Mouse (Mus musculus) layer of hippocampus, adult 18-20 months (tissue): ENCODE measurements around the gene Pomgnt1. TPM values are rescaled to one million over a fixed set of nuclear protein-coding genes. Genes with fewer than 3 reads are reported as not detected.

Experiments
- DNase-seq, 2 experiments: peaks; one replicate each; pipeline ENCODE4 v3.0.0; 2022; ENCODE audit warnings: low spot score in 2 of 2
- long read RNA-seq: library from polyadenylated mRNA; stranded (forward); transcript quantifications from one replicate; pipeline ENCODE4 v2.0.0, GENCODE M21; 2021
- total RNA-seq, 2 experiments: library from RNA; stranded (reverse); gene quantifications; 2 replicates each; pipeline ENCODE4 v1.2.3; 2021

Gene Pomgnt1
- total RNA-seq, result 10 to 100 TPM; 67.5 to 68.1 TPM
- long read RNA-seq, transcript Pomgnt1-203 (22 exons, 2,719 nt), result major isoform, 132 of 178 reads
- long read RNA-seq, partial matches to known transcripts, result 7 of 178 reads
- long read RNA-seq, other reads (novel, unspliced or antisense), result 37 of 178 reads

DNA sequence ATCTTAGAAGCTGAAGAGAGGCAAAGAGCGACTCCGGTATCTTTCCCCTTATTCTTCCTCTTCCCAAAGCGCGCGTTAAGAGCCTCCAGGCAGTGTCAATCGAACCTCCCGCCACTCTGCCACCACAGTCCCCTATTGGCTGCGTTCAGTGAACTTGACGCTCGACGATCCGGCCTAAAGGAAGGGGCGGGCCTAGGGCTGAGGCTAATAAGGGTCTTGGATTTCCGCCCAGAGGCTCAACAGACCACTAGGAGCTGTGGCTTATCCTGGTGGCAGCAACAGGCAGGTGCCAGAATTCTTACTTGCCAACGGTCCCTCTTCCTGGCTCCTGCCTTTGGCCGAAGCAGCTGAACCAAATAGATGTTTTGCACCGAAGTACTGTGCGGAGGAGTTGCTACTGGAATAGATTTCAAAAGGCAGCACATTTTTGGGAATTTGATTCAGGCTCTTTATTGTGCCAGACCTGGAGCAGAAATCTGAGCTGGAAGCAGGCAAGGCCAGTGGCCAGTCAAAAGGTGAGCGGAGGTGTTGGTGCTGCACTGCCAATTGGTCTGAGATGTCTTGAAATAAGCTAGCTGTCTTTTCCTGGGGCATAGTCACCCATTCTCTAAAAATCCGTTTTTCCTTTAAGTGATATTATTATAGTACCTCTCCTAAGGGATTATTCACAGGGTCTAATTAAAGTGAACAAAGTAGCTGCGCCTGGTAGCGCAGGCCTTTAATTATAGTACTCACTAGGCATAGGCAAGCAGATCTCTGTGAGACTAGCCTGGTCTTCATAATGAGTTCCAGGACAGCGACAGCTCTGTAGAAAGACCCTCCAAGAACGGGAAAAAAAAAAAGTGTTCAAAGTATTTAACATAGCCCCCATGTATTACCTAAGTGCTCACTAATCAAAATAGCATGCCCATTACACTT, at the start of gene Pomgnt1, which contains the start of gene Rad54l:
Pomgnt1 (plus strand) TSS at position 239 of the 918 bp plus-strand sequence.
Rad54l (minus strand) TSS at position 89 of the 918 bp plus-strand sequence.
- peak; percentile 72 to 78 for DNase-seq

DNA sequence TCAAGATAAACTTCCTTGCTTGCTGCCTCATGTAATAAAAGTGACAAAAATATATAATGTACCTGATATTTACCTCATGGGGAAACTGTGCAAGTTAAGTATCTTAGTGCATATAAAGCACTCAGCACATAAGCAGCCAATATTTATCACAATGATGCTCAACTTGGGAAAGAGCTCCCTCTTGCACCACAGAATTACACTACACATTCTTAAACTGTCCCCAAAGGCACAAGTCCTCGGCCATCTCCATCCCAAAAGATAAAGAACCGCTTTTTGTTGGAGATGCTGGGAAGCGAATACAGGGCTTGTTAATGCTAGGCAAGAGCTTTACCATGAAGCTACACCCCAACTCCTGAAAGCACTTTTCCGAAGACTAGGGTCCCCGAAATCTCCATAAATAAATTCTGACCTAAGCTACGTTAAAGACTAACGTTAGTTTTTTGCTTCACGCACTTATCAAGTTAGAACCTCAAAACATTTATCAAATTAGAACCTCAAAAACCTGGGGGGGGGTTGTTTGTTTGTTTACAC, 49.4 kb upstream of the Pomgnt1 start:
- peak in 1 of 2 experiments; percentile 28 for DNase-seq

DNA sequence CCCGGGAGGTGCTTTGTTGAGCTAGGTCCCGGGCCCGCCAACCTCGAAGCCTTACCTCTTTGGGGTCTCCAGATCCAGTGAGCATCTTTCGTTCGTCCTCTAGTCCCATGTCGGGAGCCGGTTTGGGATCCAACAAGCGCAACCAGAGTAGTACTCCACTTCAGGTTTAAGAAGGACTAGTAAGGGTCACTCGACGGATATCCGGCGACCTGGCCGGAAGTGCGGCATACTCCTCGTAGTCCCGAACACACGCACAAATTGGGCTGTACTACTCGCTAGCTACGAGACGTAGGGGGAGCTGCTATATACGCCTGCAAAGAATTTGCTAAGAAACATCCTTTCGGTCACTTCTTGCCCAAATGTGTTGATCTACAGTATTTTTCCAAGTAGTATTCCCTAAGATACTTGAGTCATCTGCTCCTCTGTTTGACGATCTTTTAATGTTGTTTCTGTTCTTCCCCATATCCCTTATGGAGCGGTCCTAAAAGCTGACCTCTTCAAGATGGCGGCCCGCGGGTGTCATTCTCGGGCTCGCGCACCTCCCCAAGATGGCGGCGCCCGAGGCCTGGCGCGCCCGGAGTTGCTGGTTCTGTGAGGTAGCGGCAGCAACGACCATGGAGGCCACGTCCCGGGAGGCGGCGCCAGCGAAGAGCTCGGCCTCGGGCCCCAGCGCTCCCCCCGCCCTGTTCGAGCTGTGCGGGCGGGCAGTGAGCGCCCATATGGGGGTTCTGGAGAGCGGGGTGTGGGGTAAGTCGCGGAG, 48.6 kb upstream of the Pomgnt1 start, which contains the start of the genes Uqcrh and Lrrc41:
Uqcrh (minus strand) TSS at position 211 of the 760 bp plus-strand sequence.
Lrrc41 (plus strand) TSS at position 409 of the 760 bp plus-strand sequence.
- DNase-seq, result peak; percentile 94 to 98

DNA sequence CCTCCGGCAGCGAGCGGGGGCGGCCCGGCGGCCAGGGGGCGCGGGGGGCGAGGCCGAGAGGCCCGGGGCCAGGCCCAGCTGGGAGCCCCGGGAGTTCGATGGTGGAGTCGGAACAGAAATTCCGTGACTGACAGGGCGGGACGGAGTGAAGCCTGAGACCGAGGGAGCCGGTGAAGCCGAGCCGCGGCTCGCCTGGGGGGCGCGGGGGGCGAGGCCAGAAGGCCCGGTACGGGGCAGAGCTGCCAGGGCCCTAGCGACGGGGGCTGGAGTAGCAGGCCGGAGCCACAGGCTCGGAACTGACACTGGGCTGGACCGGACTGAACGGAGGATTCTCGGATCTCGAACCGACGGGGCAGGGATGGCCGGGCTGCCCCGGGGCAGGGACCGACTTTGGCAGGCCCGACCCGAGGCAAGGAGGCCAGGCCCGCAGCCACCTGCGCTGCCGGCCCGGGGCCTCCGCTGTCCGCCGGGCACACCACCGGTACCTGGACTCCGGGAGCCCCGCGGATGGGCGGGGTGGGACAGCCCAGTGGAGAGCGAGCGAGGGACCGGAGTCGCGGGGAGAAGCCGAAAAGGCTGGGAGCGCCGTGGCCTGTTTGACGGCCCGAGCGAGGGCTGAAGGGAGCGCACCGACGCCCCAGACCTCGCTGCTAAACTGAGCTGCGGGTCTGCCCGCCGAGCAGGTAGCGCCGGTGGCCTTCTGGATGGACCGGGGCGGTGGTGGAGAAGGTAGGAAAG, 47.8 kb upstream of the Pomgnt1 start:
- peak in 1 of 2 experiments; percentile 57 for DNase-seq

DNA sequence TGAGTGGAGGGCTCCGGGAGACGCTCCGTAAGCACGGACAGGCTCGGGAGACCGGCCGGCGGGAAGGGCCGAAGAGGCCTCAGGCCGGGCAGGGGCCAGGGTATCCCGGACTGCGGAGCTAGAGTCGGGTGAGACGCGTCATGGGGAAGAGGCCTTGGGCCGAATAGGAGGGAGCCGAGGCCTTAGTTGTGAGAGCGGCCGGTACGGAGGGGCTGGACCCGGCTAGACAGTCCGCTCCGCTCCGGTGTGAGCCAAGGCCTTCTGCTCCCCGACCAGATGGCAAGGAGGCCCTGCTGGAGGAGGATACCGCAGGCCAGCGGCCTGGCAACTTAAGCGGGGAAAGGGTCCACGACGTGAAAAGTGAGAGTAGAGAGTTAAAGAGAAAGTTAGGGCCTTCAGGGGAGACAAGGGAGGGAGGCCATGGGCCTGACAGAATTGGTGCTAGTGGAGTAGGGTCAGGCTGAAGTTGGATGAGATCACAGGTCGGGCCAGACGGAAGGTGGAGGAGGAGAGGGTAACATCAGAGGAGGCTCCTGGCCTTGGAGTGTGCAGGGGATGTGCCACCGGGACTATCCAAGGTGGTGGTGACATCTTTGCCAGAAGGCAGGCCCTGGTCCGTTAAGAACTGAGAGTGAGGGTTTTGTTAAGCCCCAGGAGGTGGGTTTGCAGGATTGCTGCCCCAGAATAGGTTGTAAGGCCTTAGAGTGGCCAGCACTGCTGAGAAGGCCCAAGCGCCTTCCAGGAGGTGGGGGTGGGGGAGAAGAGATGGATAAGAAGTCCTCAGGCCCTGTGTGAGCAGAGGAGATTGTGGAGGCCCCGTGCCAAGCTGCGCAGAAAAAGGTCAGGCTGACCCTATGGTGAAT, 47.0 kb upstream of the Pomgnt1 start:
- peak in 1 of 2 experiments; percentile 18 for DNase-seq

DNA sequence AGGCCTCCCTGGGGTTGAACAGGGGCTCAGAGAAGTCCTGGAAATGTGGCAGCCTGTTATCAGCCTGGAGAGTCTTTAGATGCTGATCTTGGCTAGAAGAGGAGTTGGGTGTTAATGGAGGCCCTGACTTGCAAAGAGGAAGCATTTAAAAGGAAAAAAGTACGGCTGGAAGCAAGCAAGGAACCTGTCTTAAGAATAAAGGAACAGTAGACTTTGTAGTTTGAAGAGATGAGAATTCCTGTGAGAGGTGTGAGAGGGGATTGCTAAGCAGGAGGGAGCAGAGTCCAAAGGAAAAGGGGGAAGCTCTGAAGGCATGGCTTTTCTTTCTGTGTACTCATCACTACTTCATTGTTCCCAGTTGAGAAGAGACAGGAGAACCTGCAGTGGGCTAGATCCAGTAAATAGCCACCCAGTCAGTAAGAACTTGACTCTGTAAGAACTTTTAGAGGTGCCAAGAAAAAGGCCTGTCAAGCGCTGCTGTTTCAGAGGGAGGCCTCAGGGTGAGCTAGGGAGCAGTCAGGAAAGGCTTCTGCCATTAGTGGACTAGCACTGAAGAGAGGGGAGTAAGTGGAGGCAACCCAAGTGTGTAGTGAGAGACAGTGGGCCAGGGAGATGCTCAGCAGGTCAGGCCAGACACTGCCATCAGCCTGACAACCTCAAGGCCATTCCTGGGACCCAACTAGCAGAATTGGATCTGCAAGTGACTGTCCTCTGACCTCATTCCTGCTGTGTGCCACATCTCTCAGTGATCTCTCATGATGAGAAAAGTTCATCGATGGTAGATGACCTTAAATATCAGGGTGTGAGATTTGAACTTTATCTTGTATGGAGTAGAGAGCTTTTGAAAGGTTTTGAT, 46.2 kb upstream of the Pomgnt1 start:
- no peak for DNase-seq

DNA sequence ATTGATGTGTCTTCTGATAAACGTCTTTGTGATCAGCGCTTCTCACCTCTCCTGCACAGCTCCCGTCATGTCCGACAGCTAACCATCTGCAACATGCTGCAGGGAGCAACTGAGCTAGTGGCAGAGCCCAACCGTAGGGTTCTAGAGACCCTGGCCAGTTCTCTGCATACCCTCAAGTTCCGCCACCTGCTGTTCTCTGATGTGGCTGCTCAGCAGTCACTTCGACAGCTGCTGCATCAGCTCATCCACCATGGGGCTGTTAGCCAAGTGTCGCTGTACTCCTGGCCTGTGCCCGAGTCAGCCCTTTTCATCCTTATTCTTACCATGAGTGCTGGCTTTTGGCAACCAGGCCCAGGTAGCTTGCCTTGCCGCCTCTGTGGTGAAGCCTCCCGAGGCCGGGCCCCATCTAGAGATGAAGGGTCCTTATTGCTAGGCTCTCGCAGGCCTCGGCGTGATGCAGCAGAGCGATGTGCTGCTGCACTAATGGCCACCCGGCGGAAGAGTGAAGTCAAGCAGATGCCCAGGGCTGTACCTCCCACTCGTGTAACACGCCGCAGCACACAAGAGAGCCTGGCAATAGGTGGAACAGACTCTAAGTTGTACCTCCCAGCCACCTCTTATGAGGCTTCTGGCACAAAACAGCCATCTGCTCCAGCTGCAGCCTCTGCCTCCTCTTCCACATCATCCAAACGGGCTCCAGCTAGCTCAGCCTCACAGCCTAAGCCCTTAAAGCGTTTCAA, 35.0 kb upstream of the Pomgnt1 start:
- peak in 1 of 2 experiments; percentile 17 for DNase-seq

DNA sequence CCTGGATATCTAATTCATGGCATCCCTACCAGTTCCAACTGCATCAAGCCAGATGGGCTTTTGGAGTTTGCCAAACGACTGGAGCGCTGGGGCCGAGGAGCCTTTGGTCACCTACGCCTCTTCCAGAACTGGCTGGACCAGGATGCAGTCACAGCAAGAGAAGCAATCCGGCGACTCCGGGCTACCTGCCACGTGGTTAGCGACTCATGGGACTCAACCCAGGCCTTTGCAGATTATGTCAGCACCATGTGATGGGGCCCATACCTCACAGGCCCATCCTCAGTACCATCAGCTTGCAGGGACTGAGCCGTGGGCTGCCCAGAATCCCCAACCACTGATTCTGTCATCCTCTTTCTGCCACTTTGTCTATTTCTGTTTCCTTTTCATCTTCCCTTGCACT, 27.3 kb upstream of the Pomgnt1 start:
- DNase-seq, result no peak

DNA sequence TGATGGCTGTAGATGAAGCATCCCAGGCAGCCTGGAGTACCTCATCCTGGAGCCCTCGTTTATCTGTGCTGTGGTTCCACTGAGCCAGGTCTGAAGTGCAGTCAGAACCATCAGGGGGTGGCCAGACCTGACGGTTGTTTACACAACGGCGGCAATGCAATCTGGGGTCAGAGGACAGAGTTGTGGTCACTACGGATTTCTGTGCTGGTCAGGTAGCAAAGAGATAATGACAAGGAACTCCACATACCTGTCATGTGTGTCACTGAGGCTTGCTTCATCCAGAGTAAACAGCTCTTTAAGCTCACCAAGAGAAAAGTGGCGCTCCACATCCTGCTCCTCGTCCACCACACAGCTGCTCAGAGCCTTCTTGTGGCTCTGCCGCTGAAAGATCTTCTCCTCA, 26.4 kb upstream of the Pomgnt1 start:
- no peak for DNase-seq

DNA sequence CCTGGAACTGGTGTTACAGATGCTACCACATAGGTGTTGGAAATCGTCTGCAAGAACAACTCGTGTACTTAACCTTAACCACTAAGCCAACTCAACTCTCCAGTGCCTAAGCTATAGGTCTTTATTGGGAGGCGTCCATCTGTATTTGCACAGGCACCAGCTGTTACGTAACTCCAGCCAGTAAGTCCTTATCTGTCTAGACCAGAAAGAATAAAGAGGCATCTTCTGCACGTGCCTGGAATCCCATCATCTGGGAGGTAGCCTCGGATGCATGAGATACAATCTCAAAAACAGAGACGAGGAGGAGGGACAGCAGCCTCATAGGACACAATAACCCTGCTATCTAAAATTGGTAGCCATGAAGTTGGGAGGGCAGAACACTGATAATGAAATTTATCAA, 22.7 kb upstream of the Pomgnt1 start:
- DNase-seq, result no peak

DNA sequence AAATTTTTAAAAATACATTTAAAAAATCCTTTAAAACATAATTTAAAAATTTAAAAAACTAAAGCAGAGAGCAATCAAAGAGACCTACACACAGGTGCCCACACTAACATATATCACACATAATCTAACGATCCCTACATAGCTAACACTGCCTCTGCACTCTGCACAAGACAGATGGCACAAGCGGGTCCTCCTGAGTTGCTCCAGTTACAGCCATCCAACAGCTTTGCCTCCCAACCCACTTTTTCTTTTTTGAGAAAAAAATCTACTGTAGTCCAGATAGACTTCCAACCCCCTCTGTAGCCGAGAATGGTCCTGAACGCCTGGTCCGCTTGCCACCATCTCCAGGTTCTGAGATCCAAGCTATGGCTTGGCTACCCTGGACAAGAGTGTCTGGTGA, 18.4 kb upstream of the Pomgnt1 start:
- DNase-seq, result no peak

DNA sequence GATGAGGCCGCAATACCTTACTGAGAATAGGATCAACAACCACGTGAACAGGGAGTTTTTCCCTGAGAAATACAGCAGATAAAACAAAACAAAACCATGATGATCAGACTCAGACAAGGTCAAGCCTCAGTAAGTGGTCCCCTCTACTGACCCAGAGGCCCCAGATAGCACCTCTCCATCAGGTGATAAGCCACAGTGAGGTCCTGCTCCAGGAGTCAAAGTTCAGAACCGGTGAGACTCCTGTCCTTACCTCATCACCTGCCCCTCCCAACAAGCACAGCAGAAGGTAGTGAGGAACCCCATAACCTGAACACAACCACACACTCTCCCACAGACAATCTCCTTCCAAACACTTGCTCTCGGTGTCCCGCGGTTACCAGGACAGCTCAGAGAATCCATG, 12.9 kb upstream of the Pomgnt1 start:
- no peak for DNase-seq

DNA sequence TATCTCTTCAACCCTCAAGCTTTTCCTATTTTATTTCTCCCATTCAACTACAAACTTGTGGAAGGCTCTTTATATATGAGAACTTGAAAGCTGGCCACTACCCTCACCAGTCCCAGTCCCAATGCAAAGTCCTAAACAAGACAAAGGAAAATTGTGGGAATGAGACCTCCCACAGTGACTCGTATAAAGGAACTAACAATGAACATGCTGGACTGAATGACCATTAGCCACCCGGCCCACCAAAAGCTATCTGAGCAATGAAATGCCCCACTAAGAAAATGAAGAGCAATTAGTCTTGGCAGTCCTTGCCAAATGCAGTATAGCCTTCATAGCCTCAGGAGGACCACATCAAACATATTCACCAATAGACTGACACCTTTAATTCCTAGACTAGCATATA, 12.2 kb upstream of the Pomgnt1 start:
- DNase-seq, result no peak

DNA sequence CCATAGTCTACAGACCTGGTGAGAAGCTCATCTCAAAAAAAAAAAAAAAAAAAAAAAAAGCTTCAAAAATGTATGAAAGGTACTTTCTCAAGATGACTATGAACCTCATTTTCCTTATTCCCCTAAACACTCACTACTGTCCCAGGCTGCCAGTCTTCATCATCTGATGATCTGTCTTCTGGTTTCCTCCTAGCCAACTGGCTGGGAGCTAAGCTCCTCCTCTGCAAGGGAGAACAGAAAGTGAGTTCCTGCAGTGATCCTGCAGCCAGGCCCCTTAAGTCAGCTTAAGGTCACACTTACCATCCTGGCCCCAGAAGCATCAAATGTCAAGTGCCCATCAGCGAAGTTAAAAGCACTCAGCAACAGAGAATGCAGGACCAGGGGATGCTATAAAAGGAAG, 878 bp upstream of the Pomgnt1 start:
- no peak for DNase-seq

DNA sequence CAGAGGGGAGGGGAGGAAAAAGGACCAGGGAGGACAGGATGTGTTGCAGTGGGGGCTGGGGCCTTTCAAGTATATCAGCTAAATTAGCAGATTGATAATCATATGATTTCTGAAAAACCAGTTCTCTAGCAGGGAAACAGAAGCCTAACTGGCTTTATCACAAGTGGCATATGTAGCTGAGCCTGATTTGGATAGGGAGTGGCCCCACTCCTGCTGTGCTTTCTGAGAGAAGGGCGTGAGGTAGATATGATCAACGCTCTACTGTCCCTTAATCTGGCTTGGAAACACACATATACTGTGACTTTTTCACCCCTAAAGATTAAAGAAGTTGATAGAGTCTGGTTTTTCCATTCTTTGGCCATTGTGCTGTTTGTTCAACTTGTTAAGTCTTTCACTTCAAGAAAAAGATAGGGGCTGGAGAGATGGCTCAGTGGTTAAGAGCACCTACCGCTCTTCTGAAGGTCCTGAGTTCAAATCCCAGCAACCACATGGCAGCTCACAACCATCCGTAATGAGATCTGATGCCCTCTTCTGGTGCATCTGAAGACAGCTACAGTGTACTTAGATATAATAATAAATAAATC, 2.3 kb downstream of the Pomgnt1 start:
- peak in 1 of 2 experiments; percentile 26 for DNase-seq

DNA sequence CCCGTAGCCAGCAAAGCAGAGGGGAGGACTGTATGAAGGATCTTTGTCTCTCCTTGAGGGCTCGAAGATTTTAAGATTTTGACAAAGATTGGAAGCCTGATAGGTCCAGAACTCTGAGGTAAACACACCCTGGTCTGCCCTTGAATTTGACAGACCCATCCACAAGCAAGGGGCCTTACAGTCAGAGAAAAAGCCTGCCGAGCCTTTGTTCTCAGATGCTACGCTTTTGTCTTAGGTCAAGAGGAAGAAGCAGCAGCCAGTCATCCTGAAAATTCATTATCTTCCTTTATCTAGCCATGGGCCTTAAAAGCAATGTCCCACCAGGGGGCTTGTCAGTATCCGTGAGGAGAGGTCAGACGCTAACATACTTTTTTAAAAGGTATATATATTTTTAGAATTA, 4.3 kb downstream of the Pomgnt1 start:
- no peak for DNase-seq

DNA sequence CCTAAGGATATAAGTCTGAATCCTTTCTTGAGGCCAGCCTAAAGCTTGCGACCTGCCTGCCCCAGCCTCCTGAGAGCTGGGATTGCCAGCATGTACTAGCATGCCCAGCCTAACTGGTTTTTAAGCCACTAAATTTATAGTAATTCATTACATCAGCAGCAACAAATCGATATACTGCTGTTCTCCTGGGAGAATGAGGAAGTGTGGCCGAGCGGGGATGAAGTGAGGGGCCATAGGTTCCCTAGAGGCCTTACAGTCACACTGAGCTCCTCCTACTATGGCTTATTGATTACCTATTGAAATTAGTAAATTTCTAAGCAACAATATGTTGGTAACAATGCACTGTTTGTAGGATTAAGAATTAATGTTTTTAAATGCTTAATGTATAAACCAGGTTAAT, 9.5 kb downstream of the Pomgnt1 start:
- no peak for DNase-seq

DNA sequence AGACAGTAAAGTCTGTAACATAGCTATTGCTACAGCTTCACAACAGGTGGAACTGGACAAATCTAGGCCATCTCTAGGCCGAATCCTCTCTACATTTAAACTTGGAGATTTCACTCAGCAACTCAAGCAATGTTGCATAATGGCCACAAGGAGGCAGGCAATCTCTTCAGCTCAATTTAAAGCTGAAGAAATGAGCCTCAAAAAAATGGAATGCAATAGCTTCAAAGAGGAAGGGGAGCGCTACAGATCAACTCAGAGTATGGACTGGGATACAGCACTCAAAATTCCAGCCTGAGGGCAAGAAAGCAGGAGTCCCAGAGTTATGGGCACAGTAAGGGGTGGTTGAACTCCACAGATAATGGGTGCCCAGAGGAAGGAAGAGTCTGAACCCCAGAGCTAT, 11.3 kb downstream of the Pomgnt1 start:
- peak in 1 of 2 experiments; percentile 43 for DNase-seq
